In the genomic region with DNA sequence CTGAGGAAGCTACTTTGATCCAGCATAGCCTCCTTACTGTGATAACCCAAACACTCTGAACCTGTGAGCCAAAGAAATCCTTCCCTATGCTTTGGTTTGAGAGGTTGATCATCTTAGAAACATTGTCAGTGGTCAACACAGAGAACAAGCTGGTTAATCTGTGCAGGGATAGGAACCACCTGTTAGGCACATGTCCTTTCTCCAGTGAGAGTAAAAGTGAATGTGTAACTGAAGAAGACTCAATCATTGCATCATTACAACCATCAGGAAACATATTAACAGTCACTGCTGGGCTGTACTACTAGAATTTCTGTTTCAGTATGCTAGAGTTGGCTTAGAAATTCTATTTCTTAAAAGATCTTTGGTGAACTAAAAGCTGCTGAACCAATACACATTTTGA, we compare ENCODE assay signal across 18 mouse cellular contexts.
"Had no signal": no experiment of that assay in that cellular context is flagged by ENCODE, and none has a peak within 500 bp of the region (broad histone marks: within the 10 kb centered on the region; RNA-seq: fewer than 3 reads in every experiment).

No protein-coding gene starts in this region.

- DNase-seq: lung, embryonic 14.5 days; lung, postnatal 10 days; lung, postnatal 4 days; midbrain, embryonic 14.5 days; retina, postnatal 1 day; right cerebral cortex, adult 18-20 months; right cerebral cortex, postnatal 25 days; right cerebral cortex, postnatal 4 days; spleen, adult 18-20 months; thymus, adult 18-20 months; thymus, postnatal 14 days; thymus, postnatal 36 days had no signal

- H3K9ac ChIP-seq: lung, embryonic 14.5 days; midbrain, embryonic 12.5 days; neural tube, embryonic 13.5 days; neural tube, embryonic 15.5 days had no signal

- H3K4me1 ChIP-seq: neural tube, embryonic 13.5 days; neural tube, embryonic 15.5 days had no signal

- H3K27me3 ChIP-seq: midbrain, embryonic 12.5 days; neural tube, embryonic 13.5 days; neural tube, embryonic 15.5 days had no signal

- H3K9me3 ChIP-seq: midbrain, embryonic 10.5 days; midbrain, embryonic 12.5 days; neural tube, embryonic 13.5 days; neural tube, embryonic 15.5 days had no signal

- H3K36me3 ChIP-seq: midbrain, embryonic 10.5 days; midbrain, embryonic 12.5 days; neural tube, embryonic 13.5 days; neural tube, embryonic 15.5 days had no signal

- H3K4me2 ChIP-seq: lung, embryonic 14.5 days; midbrain, embryonic 12.5 days; neural tube, embryonic 13.5 days; neural tube, embryonic 15.5 days had no signal

- H3K27ac ChIP-seq: midbrain, embryonic 10.5 days; midbrain, embryonic 12.5 days; neural tube, embryonic 13.5 days; neural tube, embryonic 15.5 days had no signal

- ATAC-seq: midbrain, embryonic 16.5 days had no signal

- H3K4me3 ChIP-seq: midbrain, embryonic 10.5 days; midbrain, embryonic 12.5 days; myocyte; neural tube, embryonic 13.5 days; neural tube, embryonic 15.5 days had no signal
